Comparison of ENCODE assay signal across 8 mouse cellular contexts in genomic region chr11:121808204-121808852, GRCm38 (mm10). TPM values are rescaled to one million over a fixed set of nuclear protein-coding genes. Genes with fewer than 3 reads are reported as not detected.
DNase-seq lines count a peak whose midpoint lies in the region; ATAC-seq and TF ChIP-seq lines count a peak whose summit lies in the region.

No protein-coding gene starts in this region.

- no peak overlapping the region for H3K4me3 ChIP-seq in cerebellum, adult 2 months (replicated peaks; ENCODE audit: insufficient read depth, low read depth, low read length)
- no peak overlapping the region for H3K4me3 ChIP-seq in hindbrain, embryonic 13.5 days

- TF ChIP-seq POLR2A in cerebellum, adult 2 months (IDR thresholded peaks at IDR 0.05; ENCODE audit: borderline replicate concordance, insufficient read depth, low read length) = no peak

- no peak overlapping the region for H3K4me2 ChIP-seq in hindbrain, embryonic 13.5 days

- no peak for DNase-seq in Patski (ENCODE audit: low read depth, low spot score)
- DNase-seq in cerebellum, adult 2 months = peak; percentile 70 to 80
- peak; percentile 63 to 92 for DNase-seq in frontal cortex, adult 2 months (ENCODE audit: extremely low spot score in 1 of 2, low spot score in 1 of 2)
- DNase-seq in layer of hippocampus, postnatal 10 days (ENCODE audit: low spot score in 2 of 2) = peak; percentile 89 to 92
- DNase-seq in lung, postnatal 36 days = peak; percentile 94
- peak; percentile 84 to 90 for DNase-seq in right cerebral cortex, postnatal 10 days (ENCODE audit: low spot score in 2 of 2)
- peak; percentile 88 for DNase-seq in urinary bladder, postnatal 14 days (ENCODE audit: low spot score)

- ATAC-seq in Patski = peak; percentile 66
- ATAC-seq in hindbrain, embryonic 13.5 days (ENCODE audit: low FRiP score) = no peak

- H3K9me3 ChIP-seq in hindbrain, embryonic 13.5 days = no peaks in the 10 kb centered on the region

- POLR2A ChIA-PET in Patski (lab: Charles Lee) = interaction anchor here (0.6 kb wide), 1 partner anchor 105 kb away, joined by 3 read pairs; no protein-coding TSS in a partner anchor

- H3K4me1 ChIP-seq in cerebellum, adult 2 months (ENCODE audit: control insufficient read depth, insufficient read depth, low read length) = peaks cover 8% of the 10 kb centered on the region
- H3K4me1 ChIP-seq in hindbrain, embryonic 13.5 days (replicated peaks) = peaks cover 4% of the 10 kb centered on the region; the same call in 1 of the 2 replicates

- H3K9ac ChIP-seq in hindbrain, embryonic 13.5 days = peak overlapping the region; percentile 35; the same call in 1 of the 2 replicates

- under 1% methylated on average over 4 of the region's 4 CpGs for WGBS in cerebellum, adult 2 months
- WGBS in hindbrain, embryonic 13.5 days = 9% methylated on average over 4 of the region's 4 CpGs

- no peak overlapping the region for H3K27ac ChIP-seq in cerebellum, adult 2 months (ENCODE audit: insufficient read depth, low read length)
- H3K27ac ChIP-seq in hindbrain, embryonic 13.5 days = no peak overlapping the region

- in situ Hi-C loops in Patski (cut with MboI; ENCODE audit: low pct_unique_long_range_greater_than_20kb) = loop anchor here (5.0 kb wide), 2 partner anchors 176 to 331 kb away; no protein-coding TSS in a partner anchor

- no peaks in the 10 kb centered on the region for H3K27me3 ChIP-seq in Patski
- H3K27me3 ChIP-seq in cerebellum, adult 2 months (ENCODE audit: control insufficient read depth, insufficient read depth, low read length) = no peaks in the 10 kb centered on the region
- H3K27me3 ChIP-seq in hindbrain, embryonic 13.5 days = no peaks in the 10 kb centered on the region

- no peaks in the 10 kb centered on the region for H3K36me3 ChIP-seq in hindbrain, embryonic 13.5 days

- TF ChIP-seq CTCF in Patski (IDR thresholded peaks at IDR 0.05) = peak; percentile 94
- TF ChIP-seq CTCF in cerebellum, adult 2 months (IDR thresholded peaks at IDR 0.05; ENCODE audit: borderline replicate concordance, insufficient read depth, low read depth, low read length) = peak; percentile 87

- CTCF ChIA-PET in Patski (lab: Charles Lee) = interaction anchor here (0.7 to 2.9 kb wide), 15 partner anchors 9 to 333 kb away, joined by 3 to 9 read pairs (median 4); partner anchors contain the start of genes B3gntl1 and Metrnl

RNA-seq across cellular contexts. Expression of gene Ptchd3, which starts 21.7 kb away (rescaled TPM):
- not detected for polyA plus RNA-seq in Patski (2021)
- polyA plus RNA-seq in cerebellum, adult 2 months (2012; rRNA removed) = not detected in 2 replicates
- polyA plus RNA-seq in frontal cortex, adult 2 months (2012; rRNA removed) = not detected in 2 replicates
- polyA plus RNA-seq in hindbrain, embryonic 13.5 days (2015; fragmentation: Nextera tagmentation; extraction: Ambion mirVana) = not detected in 2 replicates
- not detected for total RNA-seq in layer of hippocampus, postnatal 10 days (2021)
